Mouse (Mus musculus) T-helper 17 cell (primary cell): ENCODE measurements around the gene Lima1.
"Not testable (repeated sequence)": the region's sequence is repeated elsewhere in the genome, so short reads cannot be mapped to it uniquely, and the experiment has no call there.

Experiments
- in situ Hi-C, 2 experiments: fragments of 300-600 bp; cut with MboI, MseI; formaldehyde crosslinking; loops; 1 replicate in 1 of 2; 2 replicates in 1 of 2; pipeline ENCODE4 v1.15.1; 2025; ENCODE audit warnings: high pct_unique_total_duplicates in 2 of 2

The Lima1 gene

GRCm38 (mm10) chr15:99875334-99875869 lies at the start of gene Lima1:
Gene Lima1 (minus strand): TSS chr15:99875456.
- in situ Hi-C loops, result no loop called here

DNA sequence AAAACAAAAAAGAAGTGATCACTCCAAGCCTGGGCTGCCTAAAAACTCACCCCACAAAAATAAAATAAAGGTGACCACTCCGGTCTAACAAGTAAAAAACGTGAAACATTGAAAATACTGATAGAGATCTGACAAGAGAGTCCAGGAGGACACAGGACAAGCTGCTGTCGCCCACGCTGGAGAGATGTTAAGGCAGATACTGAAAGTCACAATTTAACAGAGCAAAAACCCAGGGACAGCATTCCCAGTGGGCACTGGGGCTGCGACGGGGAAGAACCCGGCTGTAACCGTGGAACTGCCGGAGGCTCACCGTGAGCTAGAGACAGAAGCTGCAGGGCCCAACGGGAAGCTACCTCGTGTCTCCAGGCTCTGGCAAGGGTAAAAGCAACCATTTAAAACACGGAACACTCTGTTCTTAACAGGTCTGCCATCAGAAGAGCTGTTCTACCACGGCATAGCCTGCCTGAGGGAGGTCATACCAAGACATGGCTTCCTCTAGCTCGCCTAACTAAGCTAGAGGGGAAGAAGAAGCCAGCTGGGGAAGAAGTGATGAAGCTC lies 44.4 kb upstream of the Lima1 start:
- in situ Hi-C loops, result no loop called here

GRCm38 (mm10) chr15:99917264-99917663 lies 42.0 kb upstream of the Lima1 start:
- in situ Hi-C loops, result no loop called here

- in situ Hi-C loops, result no loop called here
These were observed 39.4 kb upstream of the Lima1 start for GRCm38 (mm10) chr15:99914613-99915012.

GRCm38 (mm10) chr15:99911785-99912184 lies 36.5 kb upstream of the Lima1 start:
- in situ Hi-C loops, result no loop called here

DNA sequence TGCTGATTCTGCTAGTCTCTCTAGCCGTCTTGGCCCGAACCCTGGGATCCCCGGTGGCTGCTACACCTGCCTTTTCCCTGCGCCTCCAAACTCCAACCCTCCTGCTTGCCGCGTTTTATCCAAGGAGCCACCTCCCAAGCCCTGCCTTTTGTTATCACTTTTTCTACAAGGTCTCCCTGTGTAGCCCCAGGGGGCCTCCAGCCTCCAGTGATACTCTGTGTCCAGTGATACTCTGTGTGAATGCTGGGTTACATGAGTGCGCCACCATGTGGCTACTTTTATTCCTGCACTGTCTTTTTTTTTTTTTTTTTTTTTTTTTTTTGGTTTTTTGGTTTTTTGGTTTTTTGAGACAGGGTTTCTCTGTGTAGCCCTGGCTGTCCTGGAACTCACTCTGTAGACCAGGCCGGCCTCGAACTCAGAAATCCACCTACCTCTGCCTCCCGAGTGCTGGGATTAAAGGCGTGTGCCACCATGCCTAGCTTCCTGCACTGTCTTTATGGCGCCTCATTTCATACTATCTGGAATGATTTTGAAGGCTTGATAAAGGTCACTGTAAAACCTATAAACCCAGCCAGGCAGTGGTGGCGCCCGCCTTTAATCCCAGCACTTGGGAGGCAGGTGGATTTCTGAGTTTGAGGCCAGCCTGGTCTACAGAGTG lies 34.2 kb upstream of the Lima1 start:
- in situ Hi-C loops, result loop anchor here in 1 of 2 experiments (5.0 kb wide), 1 partner anchor 72 kb away; no protein-coding TSS in a partner anchor

- in situ Hi-C loops, result loop anchor here in 1 of 2 experiments (5.0 kb wide), 1 partner anchor 70 kb away; no protein-coding TSS in a partner anchor
These were observed 32.3 kb upstream of the Lima1 start for GRCm38 (mm10) chr15:99907514-99907913.

DNA sequence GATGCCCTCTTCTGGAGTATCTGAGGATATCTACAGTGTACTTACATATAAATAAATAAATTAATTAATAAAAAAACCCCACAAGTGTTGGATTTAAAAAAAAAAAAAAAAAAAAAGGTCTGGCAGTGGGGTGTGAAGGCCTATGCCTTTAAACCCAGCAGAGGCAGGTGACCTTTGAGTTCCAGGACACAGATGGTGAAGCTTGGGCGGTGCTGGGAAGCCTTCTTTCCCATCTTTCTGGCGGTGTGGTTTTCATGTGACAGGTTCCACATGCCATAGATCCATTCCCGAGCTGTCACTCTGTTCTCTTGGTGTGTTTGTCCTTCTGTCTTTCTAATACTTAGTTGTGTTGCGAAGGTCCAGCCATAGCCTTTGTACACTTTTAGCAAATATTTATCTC lies 31.8 kb upstream of the Lima1 start:
- in situ Hi-C loops, result loop anchor here in 1 of 2 experiments (5.0 kb wide), 1 partner anchor 70 kb away; no protein-coding TSS in a partner anchor

GRCm38 (mm10) chr15:99904841-99905240 lies 29.6 kb upstream of the Lima1 start:
- in situ Hi-C loops, result loop anchor here in 1 of 2 experiments (5.0 kb wide), 1 partner anchor 68 kb away; no protein-coding TSS in a partner anchor

DNA sequence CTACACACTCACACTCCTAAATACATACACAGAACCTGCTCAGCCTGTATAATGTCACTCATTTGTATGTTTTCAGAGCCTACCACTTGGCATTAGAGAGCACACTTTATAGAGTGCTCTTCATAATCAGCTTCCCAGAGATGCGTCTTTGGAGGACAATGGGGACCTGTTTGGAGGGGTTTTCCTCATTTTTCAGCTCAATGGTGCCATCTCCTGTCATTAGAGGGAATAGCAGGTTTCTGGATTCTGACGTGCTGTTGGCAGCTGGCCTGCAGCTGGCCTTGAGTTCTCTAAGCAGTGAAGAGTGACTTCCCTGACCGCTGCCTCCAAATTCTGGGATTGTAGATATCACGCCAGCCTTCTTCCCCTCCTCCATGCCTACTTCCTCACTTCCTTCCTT lies 29.1 kb upstream of the Lima1 start:
- in situ Hi-C loops, result no loop called here

DNA sequence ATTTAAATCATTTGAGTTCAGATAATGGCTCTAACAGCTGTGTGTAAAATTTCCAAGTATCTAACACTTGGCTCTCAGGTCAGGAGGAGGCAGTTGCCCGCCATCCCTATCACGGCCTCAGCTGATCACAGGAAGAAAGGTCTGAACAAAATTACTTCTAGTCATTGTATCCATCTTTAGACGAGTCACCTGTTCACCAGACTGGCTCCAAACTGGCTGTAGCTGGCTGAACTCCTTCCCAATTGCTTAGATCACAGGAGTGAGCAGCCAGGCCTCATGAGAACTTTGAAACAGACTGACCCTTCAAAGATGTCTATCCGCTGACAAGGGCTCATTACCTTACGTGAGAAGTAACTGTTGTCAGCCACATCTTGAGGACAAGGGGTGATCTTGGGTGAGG lies 28.0 kb upstream of the Lima1 start:
- in situ Hi-C loops, result no loop called here

DNA sequence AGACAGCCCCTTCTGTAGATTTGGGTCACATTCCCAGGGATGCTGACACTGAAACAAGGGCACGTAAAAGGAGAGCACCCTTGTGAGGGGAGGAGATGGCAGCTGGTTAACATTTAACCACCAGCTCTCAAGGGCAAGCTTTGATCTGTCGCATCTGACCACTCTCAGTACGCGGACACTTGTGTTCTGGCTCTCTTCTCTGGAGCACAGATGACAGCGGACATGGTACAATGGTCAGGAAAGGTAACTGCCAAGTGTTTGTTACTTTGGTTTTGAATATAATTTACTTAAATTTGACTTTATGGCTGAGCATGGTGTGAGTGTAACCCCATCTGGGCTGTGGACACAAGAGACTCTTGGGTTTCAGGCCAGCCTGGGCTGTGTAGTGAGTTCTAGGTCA lies 27.5 kb upstream of the Lima1 start:
- in situ Hi-C loops, result no loop called here

DNA sequence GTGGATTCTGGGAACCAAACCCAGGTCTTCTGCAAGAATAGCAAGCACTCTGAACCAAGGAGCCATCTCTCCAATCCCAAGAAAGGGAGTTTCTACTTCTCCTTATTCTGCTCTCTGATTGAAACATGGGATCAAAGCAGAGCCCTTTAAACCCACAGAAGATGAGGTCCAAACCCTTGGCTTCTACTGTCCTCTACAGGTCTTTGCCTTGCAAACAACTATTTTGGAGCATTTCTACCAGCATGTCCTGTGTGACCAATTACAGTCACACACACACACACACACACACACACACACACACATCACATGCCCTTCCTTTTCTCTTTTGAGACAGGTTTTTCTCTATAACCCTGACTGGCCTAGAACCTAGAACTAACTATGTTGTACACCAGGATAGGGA lies 21.4 kb upstream of the Lima1 start:
- in situ Hi-C loops, result no loop called here

DNA sequence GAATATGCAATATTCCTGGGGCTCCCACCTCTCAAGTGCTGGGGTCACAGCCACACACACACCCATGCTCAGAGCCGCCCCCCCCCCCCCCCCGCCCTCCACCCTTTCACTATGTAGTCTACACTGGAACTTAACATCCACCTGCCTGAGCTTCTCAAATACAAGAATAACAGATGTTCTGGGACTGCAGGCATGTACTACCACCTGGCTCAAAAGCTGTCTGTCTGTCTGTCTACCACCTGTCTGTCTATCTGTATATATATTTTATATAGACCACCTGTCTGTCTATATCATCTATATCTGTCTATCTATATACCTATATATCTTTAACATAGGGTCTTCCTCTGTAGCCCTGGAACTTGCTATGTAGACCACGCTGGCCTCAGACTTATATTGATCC lies 16.1 kb upstream of the Lima1 start:
- in situ Hi-C loops, result no loop called here

DNA sequence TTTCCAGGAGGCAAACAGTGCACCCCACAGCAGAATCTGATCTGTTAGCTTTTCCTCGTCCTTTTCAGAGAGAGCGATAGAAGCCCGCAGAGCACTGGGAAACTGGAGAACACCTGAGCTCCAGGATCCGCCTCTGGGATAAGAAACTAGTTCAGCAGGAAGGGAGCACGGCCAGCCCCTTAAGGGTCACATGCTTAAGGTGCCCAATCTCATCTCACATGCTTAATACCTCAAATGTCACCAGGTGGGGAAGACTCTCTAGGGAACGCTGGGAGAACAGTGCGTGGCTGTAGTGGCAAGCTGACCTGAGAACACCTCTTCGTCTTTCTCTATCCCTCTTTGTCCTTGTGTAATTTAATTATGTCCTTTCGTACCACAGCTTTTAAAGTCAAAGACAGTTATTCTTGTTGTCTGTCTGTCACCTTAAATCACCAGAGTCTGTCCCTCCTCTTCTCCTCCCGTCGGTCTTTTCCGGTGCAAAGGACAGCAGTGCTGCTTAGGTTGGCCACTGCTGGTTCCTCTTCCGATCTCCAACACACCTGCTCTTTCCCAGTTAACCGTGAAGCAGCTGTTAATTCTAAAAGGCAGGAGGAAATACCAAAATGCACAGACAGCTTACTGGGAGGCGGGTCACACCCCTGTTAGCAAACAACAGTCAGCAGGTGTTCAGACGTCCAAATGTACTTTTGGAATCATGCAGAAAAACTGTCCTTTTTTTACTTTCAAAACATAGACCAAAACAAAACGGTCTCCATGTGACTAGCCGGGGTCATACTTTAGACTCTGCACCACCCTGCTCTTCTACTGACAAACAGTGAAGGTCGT lies 15.4 kb upstream of the Lima1 start:
- in situ Hi-C loops, result no loop called here

GRCm38 (mm10) chr15:99889275-99889874 lies 14.1 kb upstream of the Lima1 start:
- in situ Hi-C loops, result no loop called here

- in situ Hi-C loops, result not testable (repeated sequence)
These were observed 11.9 kb upstream of the Lima1 start for GRCm38 (mm10) chr15:99887130-99887529.

GRCm38 (mm10) chr15:99884038-99884437 lies 8.8 kb upstream of the Lima1 start:
- in situ Hi-C loops, result no loop called here

DNA sequence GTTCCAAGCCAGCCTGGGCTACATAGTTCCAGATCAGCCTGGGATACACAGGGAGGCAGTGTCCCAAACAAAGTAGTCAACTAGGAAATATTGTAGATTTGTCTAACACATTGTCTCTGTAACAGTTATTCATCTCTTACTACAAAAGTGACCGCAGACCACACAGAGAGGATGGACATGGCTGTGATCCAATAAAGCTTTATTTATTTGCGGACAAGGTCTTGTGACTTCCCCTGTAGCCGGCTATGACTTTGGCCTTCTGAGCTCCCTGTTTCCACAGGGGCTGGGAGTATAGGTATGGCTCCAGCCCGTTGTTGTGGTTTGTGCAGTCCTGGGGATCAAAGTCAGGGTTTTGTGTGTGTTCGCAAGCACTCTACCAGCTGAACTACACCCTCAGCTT lies 3.3 kb upstream of the Lima1 start:
- in situ Hi-C loops, result no loop called here

- in situ Hi-C loops, result no loop called here
These were observed 483 bp downstream of the Lima1 start for GRCm38 (mm10) chr15:99874612-99875333.

- in situ Hi-C loops, result no loop called here
These were observed 2.7 kb downstream of the Lima1 start for GRCm38 (mm10) chr15:99872543-99872942.
